Mouse (Mus musculus): Measurements from ENCODE around the gene Gnl1.
"Not testable (repeated sequence)": the region's sequence is repeated elsewhere in the genome, so short reads cannot be mapped to it uniquely, and the experiment has no call there.

Gene Gnl1

GRCm38 (mm10) chr17:36025197-36025596, 45.5 kb downstream of the Gnl1 start:
- no peak for DNase-seq (ENCODE audit: low spot score)

DNA sequence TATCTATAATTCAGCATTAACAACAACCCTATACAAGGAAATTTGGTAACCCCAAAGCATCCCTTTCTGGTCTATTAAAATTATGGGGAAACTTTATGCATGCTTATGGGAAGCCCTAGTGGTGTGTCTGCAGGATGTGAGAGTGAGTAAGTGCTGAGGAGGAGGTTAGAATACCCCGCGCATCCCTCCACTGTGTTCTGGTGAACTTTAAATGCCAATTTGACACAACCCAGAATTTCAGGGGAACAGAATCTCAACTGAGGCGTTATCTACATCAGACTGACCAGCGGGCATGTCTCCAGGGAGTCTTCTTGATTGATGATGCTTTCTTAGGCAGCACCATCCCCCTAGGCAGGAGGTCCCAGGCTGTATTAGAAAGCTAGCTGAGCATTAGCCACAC, 46.2 kb downstream of the Gnl1 start:
- DNase-seq (ENCODE audit: low spot score) = no peak

GRCm38 (mm10) chr17:36027663-36028062, 48.0 kb downstream of the Gnl1 start:
- DNase-seq (ENCODE audit: low spot score) = no peak

- no peak for DNase-seq (ENCODE audit: low spot score)
These were observed 49.4 kb downstream of the Gnl1 start for GRCm38 (mm10) chr17:36028879-36029619.

DNA sequence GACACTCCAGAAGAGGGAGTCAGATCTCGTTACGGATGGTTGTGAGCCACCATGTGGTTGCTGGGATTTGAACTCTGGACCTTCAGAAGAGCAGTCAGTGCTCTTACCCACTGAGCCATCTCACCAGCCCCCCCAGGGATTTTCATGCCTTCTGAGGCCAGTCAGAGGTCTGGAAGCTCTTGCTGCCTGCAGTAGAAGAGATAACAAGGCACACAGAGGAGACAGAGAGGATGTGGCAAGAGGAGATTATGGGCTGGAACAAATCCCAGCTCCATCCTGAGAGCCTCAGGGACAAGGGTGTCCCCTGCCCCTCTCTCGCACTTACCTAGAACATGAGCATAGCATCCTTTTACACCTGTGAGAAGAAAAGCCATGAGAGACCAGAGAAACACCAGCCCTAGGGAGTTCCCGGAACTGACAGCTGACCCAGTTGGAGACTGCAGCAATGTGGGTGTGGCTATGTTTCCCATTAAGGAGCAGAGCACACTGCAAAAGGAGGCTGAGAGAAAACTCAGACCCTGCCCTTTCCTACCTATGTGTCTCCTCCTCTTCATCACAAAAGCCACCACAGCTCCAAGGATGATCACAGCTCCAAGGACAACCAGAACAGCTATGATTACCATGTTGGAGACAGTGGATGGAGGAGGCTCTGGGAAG, 50.5 kb downstream of the Gnl1 start:
- not testable (repeated sequence) for DNase-seq (ENCODE audit: low spot score)

DNA sequence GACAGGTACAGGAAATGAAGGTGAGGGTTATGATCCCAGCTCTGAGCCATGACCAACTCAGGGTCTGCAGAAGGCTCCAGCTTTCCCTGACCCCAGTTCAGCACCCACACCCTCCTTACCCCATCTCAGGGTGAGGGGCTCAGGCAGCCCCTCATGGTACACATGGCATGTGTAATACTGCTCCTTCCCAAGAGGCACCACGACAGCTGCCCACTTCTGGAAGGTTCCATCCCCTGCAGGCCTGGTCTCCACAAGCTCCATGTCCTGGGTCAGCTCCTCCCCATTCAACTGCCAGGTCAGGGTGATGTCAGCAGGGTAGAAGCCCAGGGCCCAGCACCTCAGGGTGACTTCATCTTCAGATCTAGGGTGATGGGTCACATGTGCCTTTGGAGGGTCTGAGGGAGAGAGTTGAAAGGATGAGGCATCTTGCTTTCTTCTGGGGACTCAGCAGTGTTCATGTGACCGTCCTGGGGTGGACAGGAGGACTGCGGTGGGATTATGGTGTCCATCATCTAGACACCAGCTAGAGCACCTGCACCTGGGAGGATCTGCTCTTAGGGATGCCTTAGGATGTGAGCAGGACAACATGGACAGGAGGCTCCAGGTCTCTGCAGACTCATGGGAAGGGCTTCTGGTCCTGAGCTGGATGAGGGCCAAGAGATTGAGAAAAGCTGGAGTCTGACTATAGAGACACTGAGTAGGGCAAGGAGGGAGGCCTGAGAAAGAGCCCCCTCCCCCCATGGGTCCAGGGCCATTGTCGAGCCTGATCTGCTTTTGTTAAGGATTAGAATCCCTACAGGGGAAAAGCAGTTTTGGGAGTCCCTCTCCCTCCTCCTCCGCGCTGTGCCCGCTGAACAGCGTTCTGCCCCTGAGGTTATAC, 51.3 kb downstream of the Gnl1 start:
- not testable (repeated sequence) for DNase-seq (ENCODE audit: low spot score)

- not testable (repeated sequence) for DNase-seq (ENCODE audit: low spot score)
These were observed 52.1 kb downstream of the Gnl1 start for GRCm38 (mm10) chr17:36031583-36032331.

DNA sequence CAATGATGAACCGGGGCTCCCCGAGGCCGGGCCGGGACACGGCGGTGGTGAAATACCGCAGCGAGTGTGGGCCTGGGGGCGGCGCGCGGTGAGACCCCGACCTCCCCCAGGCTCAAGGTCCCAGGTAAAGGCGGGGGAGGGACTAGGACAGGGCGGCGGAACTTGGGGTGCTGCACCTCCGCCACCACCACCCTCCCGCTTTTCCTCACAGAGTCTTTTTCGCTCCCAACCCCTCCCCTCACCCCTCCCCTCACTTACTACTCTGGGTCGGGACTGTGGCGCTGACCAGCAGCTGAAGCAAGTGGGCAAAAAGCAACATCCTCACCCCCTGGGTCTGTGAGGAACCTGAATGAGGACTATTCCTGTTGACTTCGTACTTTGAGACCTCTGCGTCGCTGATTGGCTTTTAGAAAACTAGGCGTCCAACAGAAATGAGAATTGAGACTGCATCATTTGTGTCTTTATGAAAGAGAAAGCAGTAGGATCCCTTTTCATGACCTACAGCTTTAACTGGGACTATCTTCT, 52.8 kb downstream of the Gnl1 start, which contains the start of gene H2-T23:
TSS of gene H2-T23 (minus strand) at position 505 of the 525 bp plus-strand sequence.
- not testable (repeated sequence) for DNase-seq (ENCODE audit: low spot score)

- not testable (repeated sequence) for DNase-seq (ENCODE audit: low spot score)
These were observed 54.9 kb downstream of the Gnl1 start for GRCm38 (mm10) chr17:36034524-36034923.

GRCm38 (mm10) chr17:36035010-36035638, 55.5 kb downstream of the Gnl1 start:
- not testable (repeated sequence) for DNase-seq (ENCODE audit: low spot score)

DNA sequence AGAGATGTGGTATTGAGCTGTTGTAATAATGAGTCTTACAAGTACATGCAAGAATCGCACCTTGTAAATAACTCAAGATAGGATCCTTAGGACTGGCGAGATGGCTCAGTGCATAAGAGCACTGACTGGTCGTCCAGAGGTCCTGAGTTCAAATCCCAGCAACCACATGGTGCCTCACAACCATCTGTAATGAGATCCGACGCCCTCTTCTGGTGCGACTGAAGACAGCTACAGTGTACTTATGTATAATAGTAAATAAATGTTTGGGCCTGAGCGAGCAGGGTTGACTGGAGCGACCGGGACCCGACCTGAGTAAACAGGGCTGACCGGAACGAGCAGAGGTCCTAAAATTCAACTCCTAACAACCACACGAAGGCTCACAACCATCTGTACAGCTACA, 56.5 kb downstream of the Gnl1 start:
- not testable (repeated sequence) for DNase-seq (ENCODE audit: low spot score)
